Mouse (Mus musculus): ENCODE results near the gene Zhx3. TPM values are rescaled to one million over a fixed set of nuclear protein-coding genes. Genes with fewer than 3 reads are reported as not detected.

Gene Zhx3
- polyA plus RNA-seq, 1 experiment from 2014 or later = 11.4 TPM

- H3K36me3 ChIP-seq (ENCODE audit: control insufficient read depth, insufficient read depth, low read length) = peaks cover 19% of the 10 kb centered on the region
- H3K9me3 ChIP-seq (ENCODE audit: control insufficient read depth, low read length) = no peaks in the 10 kb centered on the region
- no peak overlapping the region for H3K4me3 ChIP-seq (ENCODE audit: low read length)
- WGBS = 39% methylated on average over 5 of the region's 5 CpGs
- H3K27ac ChIP-seq (ENCODE audit: low read length) = peak overlapping the region; percentile 62; the same call in 1 of the 2 replicates
- H3K4me2 ChIP-seq (ENCODE audit: low read depth, low read length) = no peak overlapping the region
- H3K9ac ChIP-seq (ENCODE audit: low read length) = no peak overlapping the region
- H3K27me3 ChIP-seq (ENCODE audit: control insufficient read depth, insufficient read depth, low read depth, low read length) = no peaks in the 10 kb centered on the region
- no peaks in the 10 kb centered on the region for H3K4me1 ChIP-seq (replicated peaks; ENCODE audit: control insufficient read depth, insufficient read depth, low read length)
- ATAC-seq (ENCODE audit: low read depth) = peak; percentile 97
Measured at GRCm38 (mm10) chr2:160700271-160700670, 172.5 kb downstream of the Zhx3 start.

Other genes with a start within 250 kb of the Zhx3 start
- gene Top1, start 227.1 kb downstream of the Zhx3 start, polyA plus RNA-seq (2015; fragmentation: Nextera tagmentation; extraction: Ambion mirVana) = 66.4 and 72.5 TPM in 2 replicates
- gene Plcg1, start 141.7 kb downstream of the Zhx3 start, polyA plus RNA-seq (2015; fragmentation: Nextera tagmentation; extraction: Ambion mirVana) = 46.0 and 49.6 TPM in 2 replicates
- gene Lpin3, start 7.7 kb upstream of the Zhx3 start, polyA plus RNA-seq (2015; fragmentation: Nextera tagmentation; extraction: Ambion mirVana) = 3.6 and 3.9 TPM in 2 replicates
- gene Emilin3, start 39.3 kb upstream of the Zhx3 start, polyA plus RNA-seq (2015; fragmentation: Nextera tagmentation; extraction: Ambion mirVana) = 6.6 and 8.2 TPM in 2 replicates
- gene Chd6, start 236.1 kb upstream of the Zhx3 start, polyA plus RNA-seq (2015; fragmentation: Nextera tagmentation; extraction: Ambion mirVana) = 33.8 and 33.9 TPM in 2 replicates